Mouse (Mus musculus): ENCODE data around the gene Fxyd1.

- no peak for TF ChIP-seq CTCF (conservative IDR thresholded peaks at IDR 0.05; ENCODE audit: insufficient read depth, insufficient read length, low read depth, low read length)
- no peak for TF ChIP-seq POLR2A (IDR thresholded peaks at IDR 0.05; ENCODE audit: low read depth, low read length)
These were observed 20.1 kb downstream of the Fxyd1 start for GRCm38 (mm10) chr7:31036917-31037316.
